Mouse (Mus musculus) urinary bladder, postnatal 10 days (tissue): ENCODE measurements around the gene Rad54l2.

Experiments used
- DNase-seq: peaks from one replicate; pipeline ENCODE4 v3.0.0; 2022; ENCODE audit warnings: low spot score

The Rad54l2 gene

GRCm38 (mm10) chr9:106675965-106676364, 113.0 kb downstream of the Rad54l2 start:
- DNase-seq = no peak

DNA sequence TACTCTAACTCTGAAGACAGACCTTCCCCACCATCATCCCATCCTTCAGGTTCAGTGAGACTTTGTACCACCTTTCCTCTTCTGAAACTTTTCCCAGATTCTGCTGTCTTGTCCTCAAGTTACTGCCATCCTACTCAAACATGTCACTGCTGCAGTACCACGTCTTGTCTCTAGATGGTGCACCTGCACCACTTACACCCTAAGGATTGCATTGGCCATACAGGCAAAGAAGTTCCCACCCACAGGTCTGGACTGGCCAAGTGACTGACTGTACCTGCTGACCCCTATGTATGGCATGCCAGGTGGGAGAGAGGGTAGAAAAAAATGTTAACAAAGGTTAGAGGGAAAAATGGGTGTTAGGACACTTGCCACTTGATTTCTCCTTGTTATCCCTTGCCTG, 113.5 kb downstream of the Rad54l2 start:
- no peak for DNase-seq

GRCm38 (mm10) chr9:106673860-106674259, 115.1 kb downstream of the Rad54l2 start:
- DNase-seq = no peak

GRCm38 (mm10) chr9:106664856-106665255, 124.1 kb downstream of the Rad54l2 start:
- DNase-seq = no peak

GRCm38 (mm10) chr9:106664433-106664832, 124.6 kb downstream of the Rad54l2 start:
- DNase-seq = no peak

- no peak for DNase-seq
Observed at GRCm38 (mm10) chr9:106663200-106663599, 125.8 kb downstream of the Rad54l2 start.

DNA sequence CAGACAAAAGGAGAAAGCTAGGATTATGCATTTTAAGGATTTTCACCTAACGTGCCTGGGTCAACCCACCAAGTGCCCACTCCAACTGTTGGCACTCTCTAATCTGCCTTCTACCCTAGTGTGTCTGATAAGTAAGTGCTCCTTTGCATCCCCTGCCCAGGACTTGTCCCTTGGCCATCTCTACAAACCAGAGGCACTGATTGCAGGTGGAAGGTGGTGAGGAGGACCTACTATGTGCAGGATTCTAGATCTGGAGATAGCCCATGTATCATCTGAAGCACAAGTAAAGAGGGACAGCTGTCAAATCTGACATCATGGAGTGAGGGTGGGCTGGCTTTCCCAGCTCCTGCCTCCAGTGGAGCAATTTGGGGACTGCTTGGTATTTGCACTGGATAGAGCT, 129.1 kb downstream of the Rad54l2 start:
- no peak for DNase-seq

GRCm38 (mm10) chr9:106659441-106659840, 129.6 kb downstream of the Rad54l2 start:
- no peak for DNase-seq

GRCm38 (mm10) chr9:106657592-106657991, 131.4 kb downstream of the Rad54l2 start:
- DNase-seq = no peak

- no peak for DNase-seq
Observed at GRCm38 (mm10) chr9:106656820-106657219, 132.2 kb downstream of the Rad54l2 start.

GRCm38 (mm10) chr9:106655884-106656720, 132.9 kb downstream of the Rad54l2 start, which contains the start of gene Grm2:
TSS of gene Grm2 (minus strand) at chr9:106656082.
- DNase-seq = peak; percentile 39

GRCm38 (mm10) chr9:106652720-106653119, 136.3 kb downstream of the Rad54l2 start:
- DNase-seq = no peak

DNA sequence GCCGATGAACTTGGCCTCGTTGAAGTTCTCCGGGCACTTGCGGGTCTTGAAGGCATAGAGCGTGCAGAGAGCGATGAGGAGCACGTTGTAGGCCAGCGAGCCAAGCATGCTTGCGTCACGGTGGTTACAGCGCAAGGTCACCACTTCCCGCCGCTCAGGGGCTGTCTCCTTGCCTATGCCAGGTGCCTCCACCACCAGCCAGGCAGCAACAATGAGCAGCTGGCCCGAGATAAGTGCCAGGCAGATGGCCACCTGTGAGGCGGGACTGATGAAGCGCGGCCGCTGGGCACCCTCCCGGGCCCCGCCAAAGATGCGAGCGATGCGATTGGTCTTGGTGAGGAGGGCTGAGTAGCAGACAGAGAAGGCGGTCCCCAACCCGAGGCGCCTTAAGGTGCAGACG, 141.8 kb downstream of the Rad54l2 start:
- DNase-seq = no peak

DNA sequence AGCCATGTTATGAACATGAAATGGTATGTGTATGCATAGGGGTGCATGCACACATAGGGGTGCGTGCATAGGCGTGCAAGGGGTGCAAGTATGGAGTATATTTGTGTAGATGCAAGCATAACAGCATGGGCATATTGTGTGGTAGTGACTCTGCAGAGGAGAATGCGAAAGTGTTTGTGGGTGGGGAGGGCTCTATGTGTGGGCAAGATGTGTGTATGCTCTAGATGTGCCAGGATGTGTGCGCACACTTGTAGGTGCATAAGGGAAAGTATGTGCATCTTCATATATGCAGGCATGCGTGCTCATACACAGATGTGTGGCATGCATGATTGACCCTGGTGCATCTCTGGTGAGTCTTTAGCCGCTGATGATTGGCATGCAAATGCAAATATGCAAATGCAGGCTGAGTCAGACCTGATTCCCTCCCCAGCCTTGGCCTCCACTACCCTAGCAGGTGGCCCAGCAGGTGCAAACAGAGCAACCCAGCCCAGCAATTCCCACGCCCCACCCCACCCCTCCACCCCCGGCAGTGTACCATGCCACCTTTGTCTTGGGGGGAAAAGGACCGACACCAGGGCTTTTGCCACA, 143.2 kb downstream of the Rad54l2 start:
- no peak for DNase-seq

- no peak for DNase-seq
Observed at GRCm38 (mm10) chr9:106643787-106644186, 145.2 kb downstream of the Rad54l2 start.

- no peak for DNase-seq
Observed at GRCm38 (mm10) chr9:106643128-106643527, 145.9 kb downstream of the Rad54l2 start.

- no peak for DNase-seq
Observed at GRCm38 (mm10) chr9:106641346-106641745, 147.6 kb downstream of the Rad54l2 start.

- DNase-seq = no peak
Observed at GRCm38 (mm10) chr9:106638154-106638553, 150.8 kb downstream of the Rad54l2 start.
